Mouse (Mus musculus): ENCODE measurements around the gene Fbxo4.

Fbxo4 gene

GRCm38 (mm10) chr15:3979871-3980270 is 498 bp upstream of the Fbxo4 start:
- no peak for DNase-seq (ENCODE audit: low read depth in 2 of 2, low spot score in 2 of 2)

- no peak for DNase-seq (ENCODE audit: low read depth in 2 of 2, low spot score in 2 of 2)
Observed at GRCm38 (mm10) chr15:3978279-3978678, 1.1 kb downstream of the Fbxo4 start.

- no peak for DNase-seq (ENCODE audit: low read depth in 2 of 2, low spot score in 2 of 2)
Observed at GRCm38 (mm10) chr15:3973300-3973699, 6.1 kb downstream of the Fbxo4 start.

- DNase-seq (ENCODE audit: low read depth in 2 of 2, low spot score in 2 of 2): no peak
Observed at GRCm38 (mm10) chr15:3970193-3970592, 9.2 kb downstream of the Fbxo4 start.

- DNase-seq (ENCODE audit: low read depth in 2 of 2, low spot score in 2 of 2): no peak
Observed at GRCm38 (mm10) chr15:3969743-3970142, 9.6 kb downstream of the Fbxo4 start.

GRCm38 (mm10) chr15:3962251-3962650 is 17.1 kb downstream of the Fbxo4 start:
- no peak for DNase-seq (ENCODE audit: low read depth in 2 of 2, low spot score in 2 of 2)

GRCm38 (mm10) chr15:3960094-3960493 is 19.3 kb downstream of the Fbxo4 start:
- DNase-seq (ENCODE audit: low read depth in 2 of 2, low spot score in 2 of 2): no peak

- DNase-seq (ENCODE audit: low read depth in 2 of 2, low spot score in 2 of 2): peak; percentile 25 to 38
Observed at GRCm38 (mm10) chr15:3957982-3958381, 21.4 kb downstream of the Fbxo4 start.

- DNase-seq (ENCODE audit: low read depth in 2 of 2, low spot score in 2 of 2): no peak
Observed at GRCm38 (mm10) chr15:3954971-3955370, 24.4 kb downstream of the Fbxo4 start.

- DNase-seq (ENCODE audit: low read depth in 2 of 2, low spot score in 2 of 2): no peak
Observed at GRCm38 (mm10) chr15:3938132-3938531, 41.2 kb downstream of the Fbxo4 start.

- DNase-seq (ENCODE audit: low read depth in 2 of 2, low spot score in 2 of 2): no peak
Observed at GRCm38 (mm10) chr15:3936056-3936455, 43.3 kb downstream of the Fbxo4 start.

- no peak for DNase-seq (ENCODE audit: low read depth in 2 of 2, low spot score in 2 of 2)
Observed at GRCm38 (mm10) chr15:3933466-3933865, 45.9 kb downstream of the Fbxo4 start.

- DNase-seq (ENCODE audit: low read depth in 2 of 2, low spot score in 2 of 2): no peak
Observed at GRCm38 (mm10) chr15:3931931-3932330, 47.4 kb downstream of the Fbxo4 start.
